Mouse (Mus musculus): ENCODE results near the gene Ptprn2.

- TF ChIP-seq CTCF (IDR thresholded peaks at IDR 0.05; ENCODE audit: low read depth) (no peak), EP300 (IDR thresholded peaks at IDR 0.05; ENCODE audit: low read depth) (no peak)
Observed at GRCm38 (mm10) chr12:116595727-116596126, 110.2 kb downstream of the Ptprn2 start.

Data from liver, postnatal 0 days (tissue).